ENCODE assay signal across 8 mouse cellular contexts in the genomic region with DNA sequence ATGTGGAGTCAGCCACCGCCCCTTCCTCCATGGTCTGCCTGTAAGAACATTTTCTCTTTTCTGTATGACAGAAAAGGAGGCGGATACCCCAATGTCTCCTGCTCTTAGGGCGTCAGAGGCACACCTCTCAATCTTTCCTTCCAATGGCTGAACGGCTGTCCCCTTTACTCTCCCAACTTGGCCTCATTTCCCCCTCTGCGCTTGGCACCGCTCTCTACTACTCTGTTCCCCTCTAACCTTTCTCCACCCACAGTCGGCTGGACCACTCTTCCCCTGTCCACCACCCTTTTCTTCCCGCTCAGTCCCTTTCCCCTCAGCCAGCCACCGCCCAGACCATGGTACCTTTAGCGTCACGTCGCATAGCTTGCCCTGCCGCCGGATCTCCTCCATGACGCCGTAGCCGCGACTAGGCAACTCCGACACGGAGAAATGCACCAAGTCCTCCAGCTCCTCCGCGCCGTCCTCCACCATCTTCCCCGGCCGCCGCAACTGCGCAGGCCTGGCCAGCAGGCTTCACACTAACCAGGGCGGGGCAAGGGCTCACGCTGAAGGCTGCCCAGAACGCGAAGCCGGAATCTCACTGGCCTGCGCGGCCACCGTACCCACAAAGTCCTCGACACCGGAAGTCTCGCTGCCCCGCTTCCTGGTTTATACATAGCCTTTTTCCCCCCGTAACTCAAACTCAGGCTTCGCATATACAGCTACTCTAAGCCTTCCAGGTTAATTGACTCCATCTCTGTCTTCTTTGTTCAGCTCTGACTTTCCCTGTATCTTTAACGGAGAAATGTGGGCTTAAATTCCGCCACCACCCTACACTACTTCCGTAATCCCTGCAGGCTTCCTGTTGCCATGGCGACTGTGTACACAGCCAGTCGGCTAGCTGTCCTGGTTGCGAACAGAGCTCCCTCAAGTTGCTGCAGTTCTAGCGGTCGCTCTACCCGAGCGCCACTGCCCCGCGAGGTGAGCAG. TPM values are rescaled to one million over a fixed set of nuclear protein-coding genes. Genes with fewer than 3 reads are reported as not detected.
DNase-seq lines count a peak whose midpoint lies in the region; ATAC-seq lines count a peak whose summit lies in the region.

Gene Klhl18 (minus strand): TSS at position 571 of the 968 bp plus-strand sequence.
Gene Kif9 (plus strand): TSS at position 835 of the 968 bp plus-strand sequence.

- DNase-seq in NIH3T3 (ENCODE audit: low read depth) = peak; percentile 97
- DNase-seq in cerebellum, postnatal 10 days = peak; percentile 98 to 99
- DNase-seq in frontal cortex, postnatal 10 days (ENCODE audit: low spot score in 2 of 2) = peak; percentile 95 to 98
- DNase-seq in layer of hippocampus, postnatal 14 days (ENCODE audit: low spot score in 2 of 2) = peak; percentile 98 to 99
- DNase-seq in lung, postnatal 14 days = peak; percentile 97
- peak; percentile 90 for DNase-seq in retina, adult 2 months (ENCODE audit: low read depth, low spot score)
- peak; percentile 92 to 94 for DNase-seq in thymus, postnatal 36 days

- H3K27me3 ChIP-seq in hindbrain, embryonic 12.5 days = peaks cover 16% of the 10 kb centered on the region

- under 1% methylated on average over 53 of the region's 53 CpGs for WGBS in hindbrain, embryonic 12.5 days

- peak within 1 kb of the TSS; percentile 79 for H3K4me3 ChIP-seq in hindbrain, embryonic 12.5 days

- peak; percentile 100 for ATAC-seq in hindbrain, embryonic 12.5 days (ENCODE audit: low FRiP score)

- H3K9ac ChIP-seq in hindbrain, embryonic 12.5 days = peak within 1 kb of the TSS; percentile 82

- peak within 1 kb of the TSS; percentile 89 for H3K27ac ChIP-seq in hindbrain, embryonic 12.5 days

- H3K4me1 ChIP-seq in hindbrain, embryonic 12.5 days = peaks cover 14% of the 10 kb centered on the region

- H3K9me3 ChIP-seq in hindbrain, embryonic 12.5 days (replicated peaks) = no peaks in the 10 kb centered on the region

- peaks cover 6% of the 10 kb centered on the region; the same call in 1 of the 2 replicates for H3K36me3 ChIP-seq in hindbrain, embryonic 12.5 days

- H3K4me2 ChIP-seq in hindbrain, embryonic 12.5 days (replicated peaks) = peak within 1 kb of the TSS; percentile 78

RNA-seq across cellular contexts. Expression of gene Klhl18, which starts in this region (rescaled TPM):
- polyA plus RNA-seq in hindbrain, embryonic 12.5 days (2016; fragmentation: Nextera tagmentation; extraction: Ambion mirVana) = 13.5 and 13.8 TPM in 2 replicates
- total RNA-seq in layer of hippocampus, postnatal 14 days (2021) = 10 to 100 TPM; 23.3 to 24.8 TPM

RNA-seq across cellular contexts. Expression of gene Kif9, which starts in this region (rescaled TPM):
- 3.7 and 5.3 TPM in 2 replicates for polyA plus RNA-seq in hindbrain, embryonic 12.5 days (2016; fragmentation: Nextera tagmentation; extraction: Ambion mirVana)
- total RNA-seq in layer of hippocampus, postnatal 14 days (2021) = 1 to 10 TPM; 3.8 to 5.1 TPM

Comparison
In these comparisons a context has a peak if more than half of its experiments do, and no peak if none do; other contexts are left out.
1. Peak in every context shown above with its lines: DNase-seq, ATAC-seq, H3K4me3 ChIP-seq and H3K27ac ChIP-seq.